Mouse (Mus musculus) MEL (cell line): ENCODE measurements at regions not wholly inside any gene's neighbourhood (a gene's known extent, or its start where the extent isn't known, plus 50 kb on each side); places are given as distances from the start of the nearest gene placed in this dataset.
A peak's percentile ranks its signal among the peaks of the same experiment; 100 is the strongest.

ENCODE experiments used
- DNase-seq: peaks from one replicate; pipeline ENCODE4 v3.0.0; 2011; ENCODE audit warnings: low read depth, low spot score
- H3K27ac ChIP-seq: 2 replicates; pipeline ENCODE4 v1.5.1; 2012; ENCODE audit warnings: low read depth, mild to moderate bottlenecking, control low read depth, low read length, moderate library complexity; ENCODE audit not compliant: control insufficient read depth
- H3K27me3 ChIP-seq, 2 experiments: fragments of 150-350 bp in 1 of 2; sonication (generic) in 1 of 2; 2 replicates each; pipeline ENCODE4 v1.6.1; 2012; ENCODE audit warnings: low read length in 2 of 2, mild to moderate bottlenecking in 2 of 2, improper control_type of control experiment in 1 of 2, moderate library complexity in 1 of 2; ENCODE audit not compliant: insufficient read depth in 2 of 2, control insufficient read depth in 1 of 2
- H3K36me3 ChIP-seq, 2 experiments: 2 replicates each; pipeline ENCODE4 v1.6.1; 2012 to 2014; ENCODE audit warnings: low read length in 2 of 2, improper control_type of control experiment in 1 of 2, inconsistent platforms in 1 of 2, mild to moderate bottlenecking in 1 of 2; ENCODE audit not compliant: insufficient read depth in 2 of 2, control insufficient read depth in 1 of 2
- H3K4me1 ChIP-seq, 2 experiments: fragments of 150-350 bp in 1 of 2; sonication (generic) in 1 of 2; 2 replicates each; pipeline ENCODE4 v1.6.1; 2012; ENCODE audit warnings: low read length in 2 of 2, improper control_type of control experiment in 1 of 2, mild to moderate bottlenecking in 1 of 2; ENCODE audit not compliant: insufficient read depth in 2 of 2, control insufficient read depth in 1 of 2
- H3K4me3 ChIP-seq, 2 experiments: fragments of 150-350 bp in 1 of 2; sonication (generic) in 1 of 2; 2 replicates each; pipeline ENCODE4 v1.5.1; 2012; ENCODE audit warnings: low read depth in 2 of 2, low read length in 2 of 2, mild to moderate bottlenecking in 2 of 2, moderate library complexity in 2 of 2, control low read depth in 1 of 2, improper control_type of control experiment in 1 of 2; ENCODE audit not compliant: control insufficient read depth in 1 of 2, insufficient read depth in 1 of 2
- H3K79me2 ChIP-seq: 2 replicates; pipeline ENCODE4 v1.6.1; 2012; ENCODE audit warnings: mild to moderate bottlenecking, low read length, moderate library complexity; ENCODE audit not compliant: control insufficient read depth, poor library complexity, insufficient read depth
- H3K9ac ChIP-seq: 2 replicates; pipeline ENCODE4 v1.6.1; 2012; ENCODE audit warnings: low read depth, mild to moderate bottlenecking, control low read depth, low read length, moderate library complexity; ENCODE audit not compliant: control insufficient read depth, poor library complexity, severe bottlenecking
- H3K9me3 ChIP-seq: fragments of 150-350 bp; sonication (generic); replicated peaks from 2 replicates; pipeline ENCODE4 v1.6.1; 2012; ENCODE audit warnings: mild to moderate bottlenecking, low read length, improper control_type of control experiment, moderate library complexity; ENCODE audit not compliant: insufficient read depth
- CHD1 ChIP-seq: IDR thresholded peaks from 2 replicates; pipeline ENCODE4 v1.6.1; 2012; ENCODE audit warnings: low read depth, mild to moderate bottlenecking, inconsistent platforms, low read length, improper control_type of control experiment
- EP300 ChIP-seq, 2 experiments: IDR thresholded peaks; 2 replicates each; pipeline ENCODE4 v1.6.1; 2011; ENCODE audit warnings: improper control_type of control experiment in 2 of 2, low read length in 2 of 2, low read depth in 1 of 2, mild to moderate bottlenecking in 1 of 2
- ETS1 ChIP-seq: IDR thresholded peaks from 2 replicates; pipeline ENCODE4 v1.6.1; 2012; ENCODE audit warnings: low read depth, mild to moderate bottlenecking, inconsistent platforms, low read length, improper control_type of control experiment, moderate library complexity
- GATA1 ChIP-seq: IDR thresholded peaks from 2 replicates; pipeline ENCODE4 v1.6.1; 2011; ENCODE audit warnings: low read depth, low read length, improper control_type of control experiment
- JUND ChIP-seq: IDR thresholded peaks from 2 replicates; pipeline ENCODE4 v1.6.1; 2011; ENCODE audit warnings: low read depth, mild to moderate bottlenecking, improper control_type of control experiment, low read length
- MAX ChIP-seq: IDR thresholded peaks from 2 replicates; pipeline ENCODE4 v1.6.1; 2011; ENCODE audit warnings: low read length, improper control_type of control experiment
- MAZ ChIP-seq: IDR thresholded peaks from 2 replicates; pipeline ENCODE4 v1.6.1; 2012; ENCODE audit warnings: low read depth, mild to moderate bottlenecking, inconsistent platforms, low read length, improper control_type of control experiment
- MEF2A ChIP-seq: IDR thresholded peaks from 2 replicates; pipeline ENCODE4 v1.6.1; 2014; ENCODE audit warnings: low read depth, mild to moderate bottlenecking, inconsistent platforms, low read length, improper control_type of control experiment; ENCODE audit not compliant: poor library complexity, insufficient replicate concordance, severe bottlenecking; ENCODE audit errors: extremely low read depth
- MXI1 ChIP-seq: IDR thresholded peaks from 2 replicates; pipeline ENCODE4 v1.6.1; 2011; ENCODE audit warnings: mild to moderate bottlenecking, low read depth, low read length, improper control_type of control experiment
- MYC ChIP-seq: IDR thresholded peaks from 2 replicates; pipeline ENCODE4 v1.6.1; 2011; ENCODE audit warnings: low read depth, mild to moderate bottlenecking, low read length, improper control_type of control experiment, moderate library complexity
- RCOR1 ChIP-seq: IDR thresholded peaks from 2 replicates; pipeline ENCODE4 v1.6.1; 2012; ENCODE audit warnings: low read depth, mild to moderate bottlenecking, inconsistent platforms, low read length, improper control_type of control experiment
- SIN3A ChIP-seq: IDR thresholded peaks from 2 replicates; pipeline ENCODE4 v1.6.1; 2012; ENCODE audit warnings: low read length, improper control_type of control experiment, inconsistent platforms
- TAL1 ChIP-seq: IDR thresholded peaks from 2 replicates; pipeline ENCODE4 v1.6.1; 2012; ENCODE audit warnings: mild to moderate bottlenecking, inconsistent platforms, low read length, moderate library complexity, mixed read lengths
- TBP ChIP-seq: IDR thresholded peaks from 2 replicates; pipeline ENCODE4 v1.8.0; 2011; ENCODE audit warnings: low read depth, low read length, improper control_type of control experiment
- TCF12 ChIP-seq: IDR thresholded peaks from 2 replicates; pipeline ENCODE4 v1.6.1; 2014; ENCODE audit warnings: low read depth, mild to moderate bottlenecking, inconsistent platforms, low read length, improper control_type of control experiment, moderate library complexity
- USF1 ChIP-seq: IDR thresholded peaks from 2 replicates; pipeline ENCODE4 v1.6.1; 2014; ENCODE audit warnings: low read depth, mild to moderate bottlenecking, inconsistent platforms, low read length, improper control_type of control experiment, moderate library complexity

- H3K79me2 ChIP-seq: no peaks in the 10 kb centered on the region
- peak overlapping the region; percentile 42 for H3K9ac ChIP-seq
- peaks cover 0 to 23% of the 10 kb centered on the region in 2 experiments; a peak in 3 of 4 replicates for H3K4me1 ChIP-seq
- TF ChIP-seq CHD1 (no peak), RCOR1 (peak; percentile 42; the same call in 1 of the 2 replicates), EP300 (IDR thresholded peaks at IDR 0.05; ENCODE audit: low read depth in 1 of 2, low read length in 2 of 2) (peak; percentile 87 to 90), MEF2A (no peak), TBP (no peak), MXI1 (0 out of 2 replicates have a peak, but pooled peaks have one; percentile 40), TCF12 (peak; percentile 94), TAL1 (peak; percentile 96), USF1 (no peak), MYC (peak; percentile 85; the same call in 1 of the 2 replicates), MAZ (no peak), GATA1 (peak; percentile 91), JUND (no peak), ETS1 (peak; percentile 86), SIN3A (no peak), MAX (peak; percentile 71)
- peak; percentile 90 for DNase-seq
- no peaks in the 10 kb centered on the region for H3K9me3 ChIP-seq
- peaks cover 0 to 10% of the 10 kb centered on the region in 2 experiments; a peak in 2 of 4 replicates for H3K36me3 ChIP-seq
- peak overlapping the region; percentile 57 for H3K27ac ChIP-seq
- peak overlapping the region; percentile 15 to 45 for H3K4me3 ChIP-seq
- H3K27me3 ChIP-seq: no peaks in the 10 kb centered on the region
Observed at GRCm38 (mm10) chr10:118091476-118091875, 50.1 kb upstream of the Mdm1 start.
